Mouse (Mus musculus) embryonic facial prominence, embryonic 10.5 days (tissue): ENCODE measurements around the gene Pitpnb. TPM values are rescaled to one million over a fixed set of nuclear protein-coding genes. Genes with fewer than 3 reads are reported as not detected.

Experiments
- DNase-seq: peaks from one replicate; pipeline ENCODE4 v3.0.0-alpha.2; 2017; ENCODE audit warnings: low spot score
- H3K27ac ChIP-seq: fragments of 300-500 bp; sonication (generic); replicated peaks from 2 replicates; pipeline ENCODE4 v1.5.1; 2016; ENCODE audit warnings: mild to moderate bottlenecking
- H3K27me3 ChIP-seq: fragments of 300-500 bp; sonication (generic); replicated peaks from 2 replicates; pipeline ENCODE4 v1.6.1; 2016; ENCODE audit warnings: low read depth, mild to moderate bottlenecking; ENCODE audit not compliant: poor library complexity, severe bottlenecking
- H3K36me3 ChIP-seq: fragments of 300-500 bp; sonication (generic); replicated peaks from 2 replicates; pipeline ENCODE4 v1.6.1; 2016; ENCODE audit warnings: mild to moderate bottlenecking, moderate library complexity
- H3K4me1 ChIP-seq: fragments of 300-500 bp; sonication (generic); 2 replicates; pipeline ENCODE4 v1.6.1; 2016
- H3K4me3 ChIP-seq: fragments of 300-500 bp; sonication (generic); 2 replicates; pipeline ENCODE4 v1.5.1; 2016; ENCODE audit warnings: mild to moderate bottlenecking, moderate library complexity
- H3K9me3 ChIP-seq: fragments of 300-500 bp; sonication (generic); 2 replicates; pipeline ENCODE4 v1.6.1; 2016; ENCODE audit warnings: mild to moderate bottlenecking
- WGBS: fragments of 180-500 bp; shearing (Covaris S2); methylation state at CpG from one replicate; pipeline ENCODE4 v1.1.7; 2016; 5-methylcytosine and 5-hydroxymethylcytosine counted together
- polyA plus RNA-seq: library from polyadenylated mRNA; unstranded; fragments of >200 nt; fragmentation: Nextera tagmentation; extraction: Ambion mirVana; gene quantifications from 2 replicates; pipeline ENCODE4 v1.2.1, GENCODE M21; 2016

The Pitpnb gene
- polyA plus RNA-seq, 1 experiment from 2014 or later: 127 TPM

DNA sequence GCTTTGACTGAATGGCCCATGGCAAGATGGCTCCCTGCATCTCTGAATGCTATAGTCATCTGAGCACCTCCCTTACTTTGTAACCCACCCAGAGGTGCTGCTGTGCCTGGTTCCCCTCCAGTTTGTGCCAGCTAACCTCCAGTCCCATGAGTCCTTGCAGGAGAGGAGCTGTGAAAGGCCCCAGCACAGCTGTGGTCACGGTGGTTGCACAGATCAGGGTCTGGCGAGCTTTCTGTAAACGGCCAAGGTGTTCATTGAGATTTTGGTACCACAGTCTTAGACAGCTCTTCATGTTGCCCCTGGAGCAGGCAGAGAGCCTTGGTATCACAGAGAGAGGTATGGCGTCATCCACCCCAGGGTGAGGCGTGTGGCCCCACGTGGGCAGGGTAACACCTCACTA lies 60.9 kb downstream of the Pitpnb start:
- DNase-seq: no peak
- WGBS: 92% methylated on average over 6 of the region's 6 CpGs
- Histone ChIP-seq H3K27me3 (no peaks in the 10 kb centered on the region), H3K9me3 (no peaks in the 10 kb centered on the region), H3K4me1 (peaks cover 43% of the 10 kb centered on the region), H3K36me3 (peaks cover 37% of the 10 kb centered on the region), H3K4me3 (no peak overlapping the region), H3K27ac (no peak overlapping the region)

GRCm38 (mm10) chr5:111393346-111394197 lies 63.0 kb downstream of the Pitpnb start:
- Histone ChIP-seq H3K4me3 (peak overlapping the region; percentile 48), H3K27ac (peak overlapping the region; percentile 88), H3K4me1 (peaks cover 62% of the 10 kb centered on the region), H3K36me3 (peaks cover 17% of the 10 kb centered on the region), H3K9me3 (no peaks in the 10 kb centered on the region), H3K27me3 (peaks cover 16% of the 10 kb centered on the region)
- WGBS: 8% methylated on average over 17 of the region's 17 CpGs
- peak; percentile 91 for DNase-seq

- Histone ChIP-seq H3K36me3 (peaks cover 9% of the 10 kb centered on the region), H3K4me3 (peak overlapping the region; percentile 48), H3K9me3 (no peaks in the 10 kb centered on the region), H3K27ac (peak overlapping the region; percentile 88), H3K4me1 (peaks cover 71% of the 10 kb centered on the region), H3K27me3 (peaks cover 17% of the 10 kb centered on the region)
- 15% methylated on average over 15 of the region's 15 CpGs for WGBS
- no peak for DNase-seq
Observed at GRCm38 (mm10) chr5:111394198-111395053, 63.9 kb downstream of the Pitpnb start.

GRCm38 (mm10) chr5:111395771-111396170 lies 65.2 kb downstream of the Pitpnb start:
- Histone ChIP-seq H3K4me1 (peaks cover 84% of the 10 kb centered on the region), H3K27ac (peak overlapping the region; percentile 76), H3K36me3 (no peaks in the 10 kb centered on the region), H3K9me3 (no peaks in the 10 kb centered on the region), H3K27me3 (peaks cover 26% of the 10 kb centered on the region), H3K4me3 (peak overlapping the region; percentile 16; the same call in 1 of the 2 replicates)
- WGBS: 33% methylated on average over 10 of the region's 10 CpGs
- peak; percentile 65 for DNase-seq

- no peak for DNase-seq
- peaks cover 88% of the 10 kb centered on the region for H3K4me1 ChIP-seq
- H3K4me3 ChIP-seq: peak overlapping the region; percentile 16; the same call in 1 of the 2 replicates
- peak overlapping the region; percentile 76 for H3K27ac ChIP-seq
- H3K36me3 ChIP-seq: no peaks in the 10 kb centered on the region
- WGBS: 73% methylated on average over 4 of the region's 4 CpGs
- peaks cover 26% of the 10 kb centered on the region for H3K27me3 ChIP-seq
- no peaks in the 10 kb centered on the region for H3K9me3 ChIP-seq
Observed at GRCm38 (mm10) chr5:111396199-111396598, 65.6 kb downstream of the Pitpnb start.

DNA sequence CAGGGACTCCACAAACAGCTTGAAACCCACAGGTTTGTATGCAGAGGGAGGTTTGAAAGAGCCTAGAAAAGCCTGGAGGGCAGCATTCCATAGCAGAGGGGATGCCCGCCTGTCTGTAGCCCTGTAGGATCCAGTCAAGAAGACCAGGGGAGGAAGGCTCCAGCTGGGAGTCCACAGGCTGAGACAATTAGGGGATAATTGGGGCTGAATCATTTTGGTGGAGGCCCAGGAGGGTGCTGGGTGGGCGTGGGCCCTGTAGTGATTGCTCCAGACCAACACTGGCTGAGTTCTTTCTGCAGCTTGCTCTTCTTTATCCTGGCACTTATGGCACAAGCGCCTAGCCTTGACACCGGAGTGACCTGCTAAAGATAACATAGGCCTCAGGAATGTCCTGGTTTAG lies 67.9 kb downstream of the Pitpnb start:
- Histone ChIP-seq H3K27ac (peak overlapping the region; percentile 14), H3K9me3 (no peaks in the 10 kb centered on the region), H3K36me3 (no peaks in the 10 kb centered on the region), H3K4me1 (peaks cover 87% of the 10 kb centered on the region), H3K4me3 (no peak overlapping the region), H3K27me3 (peaks cover 26% of the 10 kb centered on the region)
- DNase-seq: no peak
- 27% methylated on average over 4 of the region's 4 CpGs for WGBS

DNA sequence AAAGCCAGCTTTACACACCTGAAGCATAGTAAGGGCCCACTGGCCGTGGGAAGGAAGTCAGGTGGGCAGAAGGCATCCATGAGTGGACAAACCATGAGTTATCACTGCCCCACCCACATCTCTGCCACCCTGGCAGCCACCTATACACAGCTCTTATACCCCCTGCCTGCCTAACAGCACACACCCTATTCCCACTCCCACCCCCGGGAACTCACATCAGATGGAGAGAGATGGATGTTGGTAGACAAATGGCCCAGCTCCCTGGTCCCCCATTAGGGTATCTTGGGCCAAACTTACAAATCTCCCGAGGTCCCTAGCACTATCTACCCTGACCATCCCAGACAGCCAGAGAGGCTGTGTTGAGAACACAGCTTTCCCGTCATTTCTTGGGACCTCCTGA lies 68.7 kb downstream of the Pitpnb start:
- Histone ChIP-seq H3K27me3 (peaks cover 26% of the 10 kb centered on the region), H3K27ac (peak overlapping the region; percentile 2; the same call in 1 of the 2 replicates), H3K9me3 (no peaks in the 10 kb centered on the region), H3K4me1 (peaks cover 79% of the 10 kb centered on the region), H3K4me3 (no peak overlapping the region), H3K36me3 (no peaks in the 10 kb centered on the region)
- DNase-seq: no peak
- WGBS: 82% methylated on average over 4 of the region's 4 CpGs

DNA sequence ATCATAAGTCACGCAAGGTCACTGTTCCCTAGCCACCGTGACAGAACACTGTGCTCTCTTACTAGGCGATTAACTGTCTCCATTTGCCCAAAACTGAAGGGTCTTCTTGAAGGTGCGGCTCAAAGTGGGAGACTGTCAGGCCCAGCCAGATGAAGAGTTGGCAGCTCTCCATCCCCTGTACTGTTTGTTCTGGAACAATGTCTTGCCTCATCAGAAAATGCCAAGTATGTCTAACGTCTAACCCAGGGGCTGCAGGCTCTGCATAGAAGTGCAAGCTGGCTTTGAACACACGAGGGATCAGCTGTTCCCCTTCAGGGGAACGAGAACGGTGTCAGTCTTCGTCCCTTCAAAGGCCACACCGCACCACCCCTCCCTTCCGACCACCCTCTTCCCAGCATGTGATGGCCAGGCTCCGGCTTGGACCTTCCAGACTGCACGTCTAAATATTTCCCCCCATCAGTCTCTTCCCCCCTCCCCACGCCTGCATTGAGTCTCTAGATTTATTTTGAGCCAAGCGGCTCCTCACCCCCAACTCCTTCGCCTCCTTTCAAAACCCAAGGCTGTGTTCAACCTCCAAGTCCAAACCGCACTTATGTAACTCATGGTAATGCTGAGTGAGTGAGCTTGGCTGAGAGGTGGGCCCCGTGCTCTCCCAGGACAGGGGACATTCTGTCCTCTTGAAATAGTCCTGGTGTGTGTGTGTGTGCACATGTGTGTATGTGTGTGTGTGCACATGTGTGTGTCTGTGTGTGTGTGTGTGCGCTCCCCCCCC lies 71.5 kb downstream of the Pitpnb start:
- WGBS: 85% methylated on average over 19 of the region's 19 CpGs
- DNase-seq: no peak
- H3K27me3 ChIP-seq: peaks cover 25% of the 10 kb centered on the region
- no peak overlapping the region for H3K4me3 ChIP-seq
- peaks cover 51% of the 10 kb centered on the region for H3K4me1 ChIP-seq
- H3K27ac ChIP-seq: 0 out of 2 replicates have a peak overlapping the region, but pooled peaks have one; percentile 2
- no peaks in the 10 kb centered on the region for H3K9me3 ChIP-seq
- H3K36me3 ChIP-seq: no peaks in the 10 kb centered on the region

- DNase-seq: no peak
- peaks cover 49% of the 10 kb centered on the region for H3K4me1 ChIP-seq
- no peak overlapping the region for H3K27ac ChIP-seq
- H3K36me3 ChIP-seq: no peaks in the 10 kb centered on the region
- WGBS: 88% methylated on average over 6 of the region's 6 CpGs
- H3K27me3 ChIP-seq: peaks cover 21% of the 10 kb centered on the region
- H3K9me3 ChIP-seq: no peaks in the 10 kb centered on the region
- H3K4me3 ChIP-seq: no peak overlapping the region
Observed at GRCm38 (mm10) chr5:111402651-111402996, 72.1 kb downstream of the Pitpnb start.

DNA sequence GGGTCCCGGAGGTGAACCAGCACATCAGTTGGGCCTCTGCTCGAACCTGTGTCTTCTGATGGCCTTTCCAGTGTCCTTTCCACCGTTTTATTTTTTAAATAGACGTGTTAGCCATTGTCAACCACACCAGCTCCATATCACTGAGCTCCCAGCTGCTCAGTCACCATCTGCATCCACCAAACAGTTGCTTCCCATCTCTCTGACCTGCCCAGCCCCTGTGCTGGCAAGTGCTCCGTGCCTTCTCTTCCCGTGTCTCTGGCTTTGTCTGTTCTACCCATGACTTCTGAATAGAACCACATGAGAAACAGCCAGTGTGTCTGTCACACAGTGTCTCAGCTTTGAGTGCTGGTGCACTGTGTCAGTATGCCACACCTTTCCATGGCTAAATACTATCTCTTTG lies 74.2 kb downstream of the Pitpnb start:
- H3K36me3 ChIP-seq: no peaks in the 10 kb centered on the region
- H3K4me3 ChIP-seq: no peak overlapping the region
- no peaks in the 10 kb centered on the region for H3K9me3 ChIP-seq
- no peak overlapping the region; the same call in 1 of the 2 replicates for H3K27ac ChIP-seq
- peaks cover 28% of the 10 kb centered on the region for H3K27me3 ChIP-seq
- H3K4me1 ChIP-seq: peaks cover 50% of the 10 kb centered on the region
- 84% methylated on average over 6 of the region's 6 CpGs for WGBS
- DNase-seq: no peak

DNA sequence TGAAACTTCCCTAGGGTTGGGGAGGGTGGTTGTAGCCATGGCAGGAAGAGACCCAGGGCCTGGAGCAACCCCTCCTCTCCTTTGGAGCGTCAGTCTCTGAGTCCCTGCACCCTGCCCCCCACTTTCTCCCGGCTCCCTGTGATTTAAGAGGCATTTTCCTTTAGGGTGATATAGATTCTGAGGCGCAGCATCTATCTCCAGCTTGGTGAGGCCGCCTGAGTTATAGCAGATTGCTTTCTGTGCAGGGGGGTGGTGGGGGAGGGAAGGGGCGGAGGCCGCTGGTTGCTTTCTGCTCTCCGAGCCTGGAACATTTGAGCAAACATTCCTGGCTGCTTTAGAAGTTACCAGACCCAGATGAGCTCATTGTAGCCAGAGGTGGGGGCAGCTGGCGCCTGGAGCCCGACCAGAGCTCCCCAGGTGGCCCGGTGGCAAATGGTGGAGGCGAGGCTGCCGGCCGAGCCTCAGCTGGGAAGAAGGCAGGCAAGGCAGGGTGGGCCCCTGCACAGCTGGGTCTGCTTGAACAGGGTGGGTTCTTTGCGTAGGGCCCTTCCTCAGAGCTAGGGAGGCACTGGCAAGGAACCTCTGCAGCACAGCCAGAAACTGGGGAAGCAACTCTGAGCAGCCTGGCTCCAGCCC lies 78.0 kb downstream of the Pitpnb start:
- 15% methylated on average over 14 of the region's 14 CpGs for WGBS
- Histone ChIP-seq H3K27ac (peak overlapping the region; percentile 79), H3K9me3 (no peaks in the 10 kb centered on the region), H3K4me1 (peaks cover 34% of the 10 kb centered on the region), H3K36me3 (no peaks in the 10 kb centered on the region), H3K4me3 (peak overlapping the region; percentile 29; the same call in 1 of the 2 replicates), H3K27me3 (peaks cover 43% of the 10 kb centered on the region)
- DNase-seq: peak; percentile 67
